Mouse (Mus musculus) heart, adult 2 months (tissue): Measurements from ENCODE around the gene Efcab9.

Source experiments
- CTCF ChIP-seq: fragments of 200-600 bp; IDR thresholded peaks from 2 replicates; pipeline ENCODE4 v1.8.1; 2022; ENCODE audit warnings: antibody characterized with exemption, mild to moderate bottlenecking, moderate library complexity
- POLR2A ChIP-seq: fragments of 200-500 bp; IDR thresholded peaks from 2 replicates; pipeline ENCODE4 v1.6.1; 2011; ENCODE audit warnings: mild to moderate bottlenecking, low read depth, low read length, control low read depth; ENCODE audit not compliant: insufficient read depth

DNA sequence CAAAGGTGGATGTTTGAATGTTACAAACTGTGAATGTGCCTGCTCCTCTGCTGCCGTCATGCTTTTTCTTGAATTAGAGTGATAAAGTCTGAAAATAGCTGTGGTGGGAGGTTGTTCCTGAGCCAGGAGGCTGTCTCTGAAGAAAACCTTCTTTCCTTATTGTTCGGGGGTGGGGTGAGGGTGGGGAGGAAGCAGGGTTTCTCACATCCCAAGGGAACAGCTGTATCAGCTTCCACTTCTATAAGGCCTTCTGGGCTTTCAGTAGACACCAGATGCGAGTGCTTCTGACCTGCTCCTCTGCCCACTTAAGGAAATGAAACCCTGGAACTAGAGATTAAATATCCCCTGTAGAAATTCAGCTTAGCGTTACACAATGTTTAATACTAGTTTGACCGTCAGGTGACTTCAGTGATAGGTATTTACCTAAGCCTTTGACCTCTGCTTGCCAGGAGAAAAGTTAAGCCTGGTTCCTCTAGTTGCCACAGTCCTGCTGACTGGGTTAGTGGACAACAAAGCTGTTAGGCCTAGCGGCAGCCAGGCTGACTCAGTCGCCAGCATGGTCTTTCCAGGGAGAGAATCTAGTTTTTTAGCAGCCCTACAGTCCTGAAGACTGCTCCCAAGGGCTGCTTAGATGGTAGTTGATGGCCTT lies 26.7 kb downstream of the Efcab9 start:
- TF ChIP-seq CTCF: no peak
- TF ChIP-seq POLR2A: no peak
